Mouse (Mus musculus) c-Kit-positive CD71-negative TER-119-negative erythroid progenitor cells, embryonic 14.5 days (primary cell): ENCODE measurements around the gene Itm2c.

Experiments used
- DNase-seq: peaks from one replicate; pipeline ENCODE4 v3.0.0-alpha.2; 2013; ENCODE audit warnings: low read depth

Gene Itm2c

GRCm38 (mm10) chr1:85934560-85934959 is 40.5 kb downstream of the Itm2c start:
- no peak for DNase-seq

DNA sequence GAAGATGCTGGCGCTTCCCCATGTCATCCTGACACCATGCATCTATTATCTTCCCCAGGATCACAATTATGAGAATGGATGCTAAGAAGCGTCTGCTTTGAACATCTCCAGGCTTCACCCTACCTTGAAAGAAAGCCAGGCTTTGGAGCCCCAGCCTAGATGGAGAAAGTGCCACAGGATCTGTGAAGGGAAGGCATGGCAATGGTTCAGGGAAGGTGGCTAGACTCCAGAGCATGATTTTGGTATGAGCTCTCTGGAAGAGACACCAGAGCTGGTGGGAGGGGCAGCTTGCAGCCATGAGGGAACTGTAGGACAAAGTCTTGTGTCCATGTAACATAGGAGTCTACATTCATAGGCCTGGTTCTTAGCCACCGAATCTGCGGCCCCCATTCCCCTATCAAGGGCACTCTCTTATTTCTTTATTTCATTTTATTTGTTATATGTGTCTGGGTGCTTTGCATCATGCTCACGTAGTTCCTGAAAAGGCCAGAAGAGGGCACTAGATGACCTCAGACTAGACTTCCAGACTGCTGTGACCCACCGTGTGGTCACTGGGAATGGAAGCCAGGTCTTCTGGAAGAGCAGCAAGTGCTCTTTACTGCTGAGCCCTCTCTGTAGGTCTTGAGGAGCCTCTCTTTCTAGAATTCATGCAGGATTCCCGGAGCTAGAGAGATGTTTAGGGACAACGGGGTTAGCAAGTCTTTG is 41.2 kb downstream of the Itm2c start:
- peak; percentile 64 for DNase-seq

GRCm38 (mm10) chr1:85936265-85936664 is 42.2 kb downstream of the Itm2c start:
- no peak for DNase-seq

DNA sequence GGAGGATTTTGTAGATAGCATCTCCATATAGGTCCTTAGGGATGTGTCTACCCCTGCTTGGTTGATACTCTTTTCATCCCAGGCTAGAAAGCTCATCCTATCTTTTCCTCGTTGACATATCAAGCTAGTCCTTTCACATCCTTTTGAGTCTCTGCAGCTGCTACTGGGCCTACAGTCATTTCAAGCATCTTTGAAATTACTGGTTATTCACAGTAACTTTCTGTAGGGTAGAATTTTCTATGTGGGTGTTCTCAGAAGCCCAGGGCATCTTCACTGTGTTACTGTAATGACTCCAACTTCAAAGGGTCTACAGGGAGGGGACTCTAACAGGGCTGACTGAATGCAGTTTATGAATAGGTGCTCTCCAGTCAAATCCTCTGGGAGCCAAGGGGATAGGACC is 43.2 kb downstream of the Itm2c start:
- DNase-seq: no peak

- no peak for DNase-seq
These were observed 48.2 kb downstream of the Itm2c start for GRCm38 (mm10) chr1:85942318-85942717.

GRCm38 (mm10) chr1:85949085-85949684 is 55.1 kb downstream of the Itm2c start:
- DNase-seq: no peak

GRCm38 (mm10) chr1:85955150-85955549 is 61.1 kb downstream of the Itm2c start:
- no peak for DNase-seq

GRCm38 (mm10) chr1:85957290-85957689 is 63.2 kb downstream of the Itm2c start:
- no peak for DNase-seq

DNA sequence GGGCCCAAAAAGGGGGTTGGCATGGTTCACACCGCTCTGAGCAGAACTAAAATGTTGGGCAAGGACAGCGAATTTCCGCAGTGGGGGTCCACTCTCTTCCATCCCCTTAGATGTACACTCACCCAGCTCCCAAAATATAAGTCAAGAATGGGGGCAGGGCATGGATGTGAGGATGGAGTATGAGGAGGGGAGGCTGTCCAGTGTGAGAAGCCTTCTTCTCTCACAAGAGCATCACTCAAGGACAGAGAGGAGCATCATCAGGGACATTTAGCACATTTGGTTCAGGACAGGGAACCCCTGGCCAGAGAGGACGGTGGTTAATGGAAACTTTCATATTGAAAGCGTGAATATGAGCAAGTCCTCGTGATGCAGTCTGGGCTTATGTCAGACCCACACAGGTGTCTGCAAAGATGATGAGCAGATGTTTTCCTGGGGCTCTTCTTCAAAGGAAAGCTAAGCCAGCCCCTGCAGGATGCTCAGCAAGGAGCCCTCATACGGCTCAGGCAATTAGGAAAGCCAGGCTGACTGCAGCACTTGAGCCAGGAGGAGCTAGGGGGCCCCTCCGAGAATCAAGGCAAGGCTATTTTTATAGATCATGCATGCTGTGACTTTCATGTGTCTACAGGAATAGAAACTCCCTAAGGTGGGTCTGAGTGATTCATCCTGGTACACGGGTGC is 64.0 kb downstream of the Itm2c start:
- no peak for DNase-seq
